Mouse (Mus musculus) brain, embryonic 18.5 days (tissue): ENCODE data around the gene Gpank1.
"Not testable (repeated sequence)": the region's sequence is repeated elsewhere in the genome, so short reads cannot be mapped to it uniquely, and the experiment has no call there.

ENCODE experiments used
- DNase-seq: peaks from one replicate; pipeline ENCODE4 v3.0.0-alpha.2; 2012; ENCODE audit warnings: low read depth, low spot score

Gene Gpank1

DNA sequence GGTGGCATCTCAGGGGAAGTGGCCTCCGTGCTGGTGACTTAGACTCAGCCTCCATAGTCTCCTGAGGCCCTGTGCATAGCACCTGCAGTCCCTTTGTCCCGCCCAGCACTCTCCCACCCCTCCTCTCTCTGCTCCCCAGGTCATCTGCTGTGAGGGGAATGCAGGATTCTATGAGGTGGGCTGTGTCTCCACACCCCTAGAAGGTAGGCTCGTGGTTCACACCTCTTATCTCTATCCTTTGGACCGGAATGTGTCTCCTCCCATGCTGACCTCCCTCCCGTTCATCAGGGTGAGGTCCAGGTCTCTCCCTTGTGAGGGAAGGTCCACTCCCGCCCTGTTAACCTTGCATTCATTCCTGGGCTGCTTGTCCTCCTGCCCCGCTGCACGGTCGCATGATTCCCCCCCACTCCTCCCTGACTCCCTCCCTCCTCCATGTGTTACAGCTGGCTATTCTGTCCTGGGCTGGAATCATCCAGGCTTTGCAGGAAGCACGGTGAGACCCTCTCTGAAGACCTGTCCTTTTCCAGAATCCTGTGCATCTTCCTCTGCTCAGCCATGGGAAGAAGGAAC is 21.0 kb upstream of the Gpank1 start:
- DNase-seq: no peak

DNA sequence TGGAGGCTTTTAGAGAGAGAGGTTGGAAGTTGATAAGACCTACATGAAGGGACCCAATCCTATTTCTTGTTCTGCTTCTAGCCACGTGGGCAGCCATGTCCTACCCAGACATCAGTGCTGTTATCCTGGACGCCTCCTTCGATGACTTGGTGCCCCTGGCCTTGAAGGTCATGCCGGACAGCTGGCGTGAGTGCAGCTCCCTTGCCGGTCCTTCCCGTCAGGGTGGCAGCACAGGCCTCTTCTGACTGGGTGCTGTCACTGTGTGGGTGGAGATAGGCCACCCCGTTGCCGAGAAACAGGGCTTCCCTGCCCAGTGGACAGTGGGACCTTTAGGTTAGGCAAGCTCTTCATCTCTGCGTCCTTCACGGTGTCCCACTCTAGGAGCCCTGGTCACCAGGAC is 20.1 kb upstream of the Gpank1 start:
- DNase-seq: no peak

DNA sequence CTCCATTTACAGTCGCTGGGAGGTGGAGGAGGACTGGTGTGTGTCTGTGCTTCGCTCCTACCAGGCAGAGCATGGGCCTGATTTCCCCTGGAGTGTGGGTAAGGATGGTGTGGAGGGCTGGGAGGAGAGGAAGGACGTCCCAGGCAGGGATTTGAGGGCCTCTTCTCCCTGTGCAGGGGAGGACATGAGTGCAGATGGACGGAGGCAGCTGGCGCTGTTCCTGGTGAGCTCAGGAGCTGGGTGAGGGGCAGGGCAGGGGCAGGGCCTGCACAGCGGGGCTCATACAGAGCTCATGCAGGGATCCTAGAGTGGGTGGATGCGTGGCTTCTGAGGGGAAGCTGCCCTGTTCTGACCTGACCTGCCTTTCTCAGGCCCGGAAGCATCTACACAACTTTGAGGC is 19.0 kb upstream of the Gpank1 start:
- no peak for DNase-seq

DNA sequence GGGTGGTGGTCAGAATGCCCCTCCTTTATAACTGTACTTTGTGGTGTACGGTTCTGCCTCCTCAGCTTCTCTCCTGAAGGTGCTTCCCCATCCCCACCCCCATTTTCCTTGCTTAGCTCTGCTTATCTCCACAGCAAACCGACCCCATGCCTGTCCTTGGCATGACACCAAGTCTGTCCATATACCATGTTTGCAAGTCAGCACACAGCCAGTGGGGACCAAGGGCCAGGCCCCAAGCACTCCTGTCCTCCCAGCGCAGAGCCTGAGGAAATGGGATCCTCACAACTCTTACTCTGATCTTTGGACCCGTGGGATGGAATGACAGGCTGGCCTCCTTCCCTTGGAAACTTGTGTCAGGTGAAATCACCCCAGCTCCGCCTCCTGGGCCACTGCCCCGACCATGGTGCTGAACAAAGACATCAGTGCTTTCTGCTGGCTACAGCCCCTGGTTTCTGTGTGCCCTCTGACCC is 18.0 kb upstream of the Gpank1 start:
- no peak for DNase-seq

DNA sequence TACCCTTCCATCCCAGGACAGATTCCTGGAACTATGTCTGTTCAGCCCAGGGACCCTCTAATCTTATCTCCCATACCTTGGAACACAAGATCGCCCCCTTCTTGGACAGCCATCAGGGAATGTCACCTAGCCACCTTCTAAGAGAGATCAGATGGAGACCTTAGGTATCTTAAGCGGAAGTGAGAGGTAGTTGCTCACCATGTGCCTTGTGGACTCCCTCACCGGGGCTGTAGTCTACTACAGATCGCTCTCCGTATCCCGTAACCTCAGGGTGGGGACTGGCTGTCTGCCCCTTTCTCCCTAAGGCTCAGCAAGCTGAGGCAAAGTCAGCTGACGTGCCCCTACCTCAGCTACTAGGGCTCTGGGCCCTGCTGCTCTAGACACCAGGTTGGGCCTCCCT is 17.2 kb upstream of the Gpank1 start:
- DNase-seq: no peak

DNA sequence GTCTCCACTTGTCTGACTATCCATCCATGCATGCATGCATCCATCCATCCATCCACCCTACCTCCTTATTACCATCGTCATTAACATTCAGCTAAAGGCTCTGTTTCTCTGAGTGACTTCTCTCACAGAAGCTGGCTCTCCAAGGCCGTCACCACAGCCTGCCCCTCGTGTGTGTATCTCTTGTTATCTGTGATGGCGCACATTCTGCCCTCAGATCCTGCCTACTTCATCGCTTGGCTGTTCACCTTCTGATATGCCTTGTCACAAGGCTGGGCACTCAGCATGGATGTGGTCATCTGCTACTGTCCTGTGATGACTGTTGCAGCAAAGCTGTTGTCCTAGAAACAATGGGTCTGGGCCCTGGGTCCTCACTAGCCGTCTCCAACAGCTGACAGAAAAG is 16.5 kb upstream of the Gpank1 start:
- DNase-seq: no peak

DNA sequence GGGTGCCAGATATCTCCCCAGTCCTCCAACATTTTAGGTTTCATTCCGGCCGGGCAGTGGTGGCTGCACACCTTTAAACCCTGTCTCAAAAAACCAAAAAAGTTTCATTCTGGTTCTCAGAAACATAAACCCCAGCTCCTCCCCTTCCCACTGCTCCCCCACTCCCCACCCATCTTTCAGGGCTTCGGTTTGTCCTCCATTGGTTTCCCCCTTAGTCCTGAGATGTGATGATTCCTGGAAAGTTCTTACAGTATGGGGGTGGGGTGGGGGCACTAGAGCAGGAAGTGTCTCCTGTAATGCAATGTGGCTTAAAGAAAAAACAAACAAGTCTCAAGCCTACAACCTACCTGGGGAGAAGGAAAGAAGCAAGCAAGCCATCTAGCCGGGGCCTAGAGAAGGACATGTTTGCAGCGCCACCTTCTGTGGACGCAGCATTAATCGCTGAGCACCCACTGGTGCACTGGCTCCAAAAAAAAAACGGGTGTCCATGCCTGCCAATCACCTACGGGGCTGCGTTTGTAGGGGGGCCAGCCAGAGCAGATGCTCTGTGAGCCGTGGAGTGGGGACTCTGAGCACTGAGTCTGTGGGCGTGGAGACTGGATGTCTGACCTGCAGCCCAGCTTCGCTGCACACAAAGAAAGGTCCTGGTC is 15.4 kb upstream of the Gpank1 start:
- no peak for DNase-seq

DNA sequence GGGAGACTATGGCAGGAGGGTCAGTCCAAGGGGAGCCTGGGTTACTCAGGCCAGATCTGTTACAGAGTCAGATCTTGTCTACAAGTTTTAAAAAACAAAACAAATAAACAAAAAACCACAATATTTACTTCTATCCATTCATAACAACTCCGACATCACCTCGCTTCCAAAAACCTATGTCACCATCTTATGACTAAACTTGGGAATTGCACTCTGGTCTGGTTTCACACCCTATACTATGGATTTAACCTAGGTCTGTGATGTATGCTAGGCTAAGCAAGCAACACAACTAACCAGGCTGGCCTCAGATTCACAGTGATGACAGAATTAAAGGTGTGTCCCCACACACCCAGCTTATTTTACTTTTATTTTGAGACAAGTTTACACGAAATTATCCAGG is 14.7 kb upstream of the Gpank1 start:
- no peak for DNase-seq

DNA sequence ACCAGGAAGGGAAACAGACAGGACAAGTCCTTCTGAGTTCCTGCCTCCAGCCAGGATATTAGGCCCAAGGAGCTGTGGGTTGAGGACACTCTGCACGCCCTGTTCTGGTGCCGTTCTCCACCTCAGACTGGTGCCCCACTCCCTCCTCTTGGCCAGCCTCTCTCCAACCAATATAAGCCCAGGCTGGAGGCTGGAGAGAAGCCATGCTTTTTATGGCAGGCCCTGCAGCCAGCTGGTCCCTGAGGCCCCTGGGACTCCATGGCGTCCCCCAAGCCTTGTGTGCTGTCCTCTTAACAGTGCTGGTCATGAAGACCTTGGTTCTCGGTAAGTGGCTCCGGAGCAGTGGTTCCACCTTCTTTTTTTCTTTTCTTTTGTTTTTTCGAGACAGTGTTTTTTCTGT is 13.2 kb upstream of the Gpank1 start, which contains the start of gene Ly6g5c:
Gene Ly6g5c, plus strand, starts transcription at position 183 of the 400 bp plus-strand sequence.
- DNase-seq: no peak

DNA sequence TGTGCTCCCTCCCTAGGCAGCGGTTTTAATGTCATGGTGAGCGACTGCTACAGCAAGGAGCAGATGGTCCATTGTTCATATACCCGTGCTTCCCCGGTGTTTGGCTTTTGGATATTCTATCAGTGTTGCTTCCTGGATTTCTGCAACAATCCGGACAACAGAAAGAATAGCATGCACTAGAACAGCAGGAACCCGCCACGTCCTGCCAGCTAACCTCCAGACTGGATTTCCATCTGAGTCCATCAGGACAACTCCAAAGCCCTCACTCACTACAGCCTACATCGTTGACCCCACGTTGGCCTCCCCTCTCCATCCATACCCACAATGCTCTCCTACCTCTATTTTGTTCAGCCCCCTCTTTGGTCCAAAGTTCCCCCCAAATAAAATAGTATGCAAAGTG is 9.5 kb upstream of the Gpank1 start:
- no peak for DNase-seq

DNA sequence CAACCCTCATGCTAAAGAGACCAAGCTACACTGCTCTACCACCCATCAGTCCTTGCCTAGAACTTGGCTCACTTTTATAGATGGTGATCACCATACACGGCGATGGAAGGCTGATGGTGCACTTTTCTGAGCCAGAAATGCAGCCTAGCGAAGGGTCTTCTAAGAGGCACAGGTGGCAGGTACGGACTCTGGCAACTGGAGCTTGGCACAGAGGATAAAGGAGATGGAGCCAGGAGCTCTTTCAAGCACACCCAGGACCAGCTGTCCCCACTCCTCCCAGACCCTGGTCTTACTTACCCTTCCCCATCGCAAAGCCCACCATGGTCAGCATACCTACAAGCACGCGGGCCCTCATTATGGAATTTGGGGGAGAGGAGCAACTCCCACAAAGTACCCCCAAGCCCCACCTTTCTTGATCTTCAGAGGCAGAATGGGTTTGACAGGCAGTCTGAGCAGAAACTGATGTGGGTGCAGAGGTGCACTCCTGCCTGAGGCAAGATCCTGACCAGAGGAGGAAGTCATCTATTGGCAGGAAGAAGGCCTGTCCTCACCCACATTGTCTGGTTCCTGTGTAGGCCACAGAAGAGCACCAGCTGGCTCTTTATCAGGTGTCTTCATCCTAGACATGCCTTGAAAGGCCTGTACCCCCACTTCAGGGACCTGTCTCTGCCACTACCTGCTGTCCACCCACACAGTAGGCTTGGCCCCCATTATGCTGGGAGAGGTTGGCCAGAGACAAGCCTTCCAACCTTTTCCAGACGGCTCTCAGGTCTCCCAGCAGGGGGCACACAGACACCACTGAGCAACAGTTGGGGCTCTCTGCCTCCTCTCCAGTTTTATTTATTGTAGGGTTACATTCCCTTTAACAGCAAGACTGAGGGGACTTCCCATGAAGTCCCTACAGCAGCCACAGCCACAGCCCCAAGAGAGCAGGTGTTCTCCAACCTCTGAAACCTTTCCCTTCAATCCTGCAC is 5.9 kb upstream of the Gpank1 start, which contains the start of gene Ly6g5b:
Gene Ly6g5b, minus strand, starts transcription at position 383 of the 974 bp plus-strand sequence.
- no peak for DNase-seq

DNA sequence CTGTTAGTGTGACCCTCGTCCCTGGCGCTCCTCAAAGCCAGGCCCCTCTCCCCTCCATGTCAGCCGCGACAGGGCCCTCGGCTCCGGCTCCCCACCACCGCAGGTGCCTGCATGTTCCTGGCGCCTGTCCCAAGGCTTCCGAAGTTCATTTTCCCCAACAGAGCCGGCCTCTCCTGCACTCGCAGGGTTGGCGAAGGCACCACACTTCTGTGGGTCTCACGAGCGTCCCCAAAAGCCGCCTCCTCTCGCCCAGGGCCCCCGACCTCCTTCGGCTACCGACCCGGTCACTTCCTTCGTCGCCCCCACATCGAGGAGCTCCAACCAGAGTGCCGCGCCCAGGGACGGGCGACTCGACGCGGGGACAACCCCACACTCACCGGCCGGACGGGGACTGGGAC is 511 bp upstream of the Gpank1 start:
- DNase-seq: no peak

DNA sequence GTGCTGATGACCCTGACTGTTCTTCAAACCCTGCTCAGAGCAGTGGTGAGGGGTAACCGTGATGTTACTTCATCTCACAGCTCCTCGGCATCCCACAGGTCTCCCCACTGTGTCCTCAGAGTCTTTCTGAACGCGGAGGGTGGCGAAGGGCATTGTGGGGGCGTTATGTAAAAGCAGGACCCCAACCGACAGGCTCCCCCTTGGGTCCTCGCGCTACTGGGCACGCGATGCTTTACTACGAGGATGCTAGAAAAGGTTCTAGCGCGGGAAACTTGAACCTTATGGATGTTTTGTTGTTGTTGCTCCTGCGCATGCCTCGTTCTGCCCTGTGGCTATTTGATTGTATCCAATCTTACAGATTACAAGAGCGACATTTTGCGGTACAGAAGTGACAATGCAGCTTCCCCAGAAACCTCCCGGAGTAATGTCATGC is 632 bp downstream of the Gpank1 start, which contains the start of gene Csnk2b:
Gene Csnk2b, minus strand, starts transcription at position 183 of the 433 bp plus-strand sequence.
- peak; percentile 68 for DNase-seq

DNA sequence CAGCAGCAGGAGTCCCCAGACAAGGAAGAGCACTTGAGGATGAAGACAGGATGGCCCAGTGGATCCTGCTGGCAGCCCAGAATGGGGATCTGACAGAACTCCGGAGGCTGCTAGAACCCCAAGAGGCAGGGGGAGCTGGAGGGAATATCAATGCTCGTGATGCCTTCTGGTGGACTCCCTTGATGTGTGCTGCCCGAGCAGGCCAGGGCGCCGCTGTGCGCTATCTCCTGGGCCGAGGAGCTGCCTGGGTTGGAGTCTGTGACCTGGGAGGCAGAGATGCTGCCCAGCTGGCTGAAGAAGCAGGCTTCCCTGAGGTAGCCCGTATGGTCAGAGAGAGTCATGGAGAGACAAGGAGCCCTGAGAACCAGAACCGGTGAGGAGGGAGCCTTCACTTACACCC is 2.0 kb downstream of the Gpank1 start:
- DNase-seq: not testable (repeated sequence)

DNA sequence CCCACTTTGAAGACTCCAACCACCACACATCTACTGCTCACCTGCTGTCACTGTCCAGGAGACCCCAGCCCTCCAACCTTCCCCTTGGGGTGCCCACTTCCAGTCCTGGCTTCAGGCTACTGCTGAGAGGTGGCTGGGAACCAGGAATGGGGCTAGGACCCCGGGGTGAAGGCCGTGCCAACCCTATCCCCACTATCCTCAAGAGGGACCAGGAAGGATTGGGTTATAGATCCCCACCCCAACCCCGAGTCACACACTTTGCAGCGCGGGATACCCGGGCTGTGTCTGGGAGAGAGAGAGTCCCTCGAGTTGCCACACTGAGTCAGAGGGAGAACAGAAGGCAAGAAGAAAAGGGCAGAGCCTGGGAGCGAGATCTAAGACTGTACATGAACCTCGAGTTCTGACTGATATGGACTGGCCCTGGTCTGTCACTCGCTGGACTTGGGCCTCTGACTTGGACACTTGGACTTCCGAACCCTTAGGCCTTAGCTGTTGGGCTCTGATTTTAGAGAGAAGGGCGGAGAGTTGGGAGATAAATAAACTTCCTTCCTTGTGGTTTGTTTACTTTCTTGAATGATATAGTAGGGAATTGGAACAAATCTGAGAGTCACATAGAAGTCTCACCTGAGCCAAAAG is 3.1 kb downstream of the Gpank1 start:
- not testable (repeated sequence) for DNase-seq

DNA sequence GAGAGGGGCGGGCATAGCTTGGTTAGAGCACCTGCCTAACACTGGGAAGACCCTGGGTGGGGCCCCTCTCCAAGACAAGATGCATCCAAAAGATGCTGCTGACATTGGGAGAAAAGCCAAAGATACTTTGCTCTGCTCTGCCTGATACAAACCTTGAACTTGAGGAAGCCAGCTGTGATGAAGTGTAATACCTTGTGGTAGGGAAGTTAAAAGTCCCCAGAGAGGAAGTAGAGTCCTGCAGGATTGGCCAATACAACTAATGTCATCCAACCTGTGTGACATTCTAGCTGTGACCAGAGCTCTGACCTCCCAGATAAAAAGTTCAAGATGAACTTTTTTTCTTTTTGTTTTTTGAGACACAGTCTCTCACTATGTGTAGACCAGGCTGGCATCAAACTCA is 3.8 kb downstream of the Gpank1 start:
- no peak for DNase-seq

DNA sequence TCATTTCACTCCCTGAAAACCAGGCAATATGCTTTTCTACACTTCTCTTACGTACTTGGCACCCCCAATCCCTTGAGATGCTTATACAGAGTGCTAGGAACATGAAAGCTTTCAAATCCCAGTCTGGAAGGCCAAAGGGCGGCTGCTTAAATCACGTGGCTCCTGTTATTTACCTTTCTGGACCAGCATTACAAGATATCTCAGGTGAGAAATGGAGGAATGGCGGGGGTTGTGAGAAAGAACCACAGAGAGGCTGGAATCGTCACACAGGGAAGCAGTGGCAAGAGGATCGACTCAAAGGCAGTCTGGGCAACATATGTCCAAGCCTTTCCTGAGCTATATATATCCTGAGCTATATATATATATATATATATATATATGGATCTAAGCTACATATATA is 4.3 kb downstream of the Gpank1 start:
- DNase-seq: no peak

DNA sequence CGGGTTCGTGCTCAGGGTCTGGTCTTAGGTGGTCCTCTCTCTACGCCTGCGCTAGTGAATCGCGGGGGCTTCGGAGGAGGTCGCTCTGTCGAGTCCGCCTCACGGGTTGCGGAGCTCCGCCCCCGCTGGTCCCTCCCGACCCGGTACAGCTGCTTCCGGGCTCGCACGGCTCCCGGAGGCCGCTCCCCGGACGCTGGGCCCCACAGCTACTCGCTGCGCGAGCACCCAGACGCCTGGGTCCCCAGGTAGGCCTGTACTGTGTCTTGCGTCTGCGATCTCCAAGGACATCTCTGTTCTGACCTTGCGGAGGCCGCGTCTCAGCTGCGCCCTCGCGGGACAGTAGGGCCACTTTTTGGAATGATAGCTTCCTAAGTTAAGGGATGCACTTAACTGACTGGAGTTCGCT is 5.0 kb downstream of the Gpank1 start, which contains the start of gene D17H6S53E:
Gene D17H6S53E, plus strand, starts transcription at position 168 of the 406 bp plus-strand sequence.
- peak; percentile 49 for DNase-seq

DNA sequence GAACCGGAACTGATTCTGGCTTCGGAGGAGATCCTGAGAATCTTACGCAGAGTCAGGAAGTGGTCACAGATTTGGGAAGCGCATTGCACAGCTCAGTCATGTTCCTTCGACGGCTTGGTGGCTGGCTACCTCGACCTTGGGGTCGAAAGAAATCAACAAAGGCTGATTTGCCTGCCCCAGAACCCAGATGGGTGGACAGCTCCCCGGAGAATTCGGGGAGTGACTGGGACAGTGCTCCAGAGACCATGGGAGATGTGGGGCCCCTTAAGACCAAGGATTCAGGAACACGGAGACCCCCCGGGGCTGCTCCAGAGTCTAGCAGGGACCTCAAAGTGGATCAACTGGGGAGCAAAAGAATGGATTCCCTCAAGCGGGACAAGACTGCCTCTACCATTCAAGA is 5.8 kb downstream of the Gpank1 start:
- no peak for DNase-seq

DNA sequence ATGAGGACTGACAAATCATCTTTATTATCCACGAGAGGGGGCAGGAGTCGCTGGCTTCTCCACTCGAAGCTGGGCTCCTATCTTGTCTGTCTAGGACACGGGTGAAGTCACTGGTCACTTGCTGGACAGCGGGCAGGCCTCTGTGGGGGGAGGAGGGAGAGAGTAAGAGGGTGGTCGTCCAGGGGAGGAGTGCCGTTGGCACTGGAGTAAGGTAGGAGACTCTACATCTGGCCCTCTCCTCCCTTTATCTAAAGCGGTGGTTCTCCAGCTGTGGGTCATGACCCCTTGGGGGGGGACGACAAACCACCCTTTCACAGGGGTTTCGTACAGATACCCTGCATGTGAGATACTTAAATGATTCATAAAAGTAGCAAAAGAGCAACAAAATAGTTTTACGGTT is 7.7 kb downstream of the Gpank1 start:
- DNase-seq: no peak

DNA sequence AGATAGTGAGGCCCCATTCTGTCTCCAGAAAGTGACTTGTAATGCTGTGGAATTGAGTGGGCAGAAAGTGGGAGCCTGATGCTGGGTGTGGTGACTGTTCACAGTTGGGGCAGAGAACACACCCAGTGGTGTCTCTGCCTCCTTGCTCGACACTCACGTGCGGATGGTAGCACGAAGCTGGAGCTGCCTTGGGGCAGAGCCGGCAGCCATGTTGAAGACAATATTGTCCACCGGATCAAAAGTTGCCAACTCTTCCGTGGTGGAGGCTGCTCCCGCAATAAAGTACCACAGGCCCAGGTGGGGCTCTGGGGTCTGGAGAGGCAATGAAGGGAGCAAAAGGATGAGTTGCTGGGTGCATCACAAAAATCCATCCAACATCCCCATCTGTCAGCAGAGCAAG is 9.8 kb downstream of the Gpank1 start:
- DNase-seq: no peak
